Mouse (Mus musculus): ENCODE results near the gene Slc39a10. TPM values are rescaled to one million over a fixed set of nuclear protein-coding genes. Genes with fewer than 3 reads are reported as not detected.
"Not testable (repeated sequence)": the region's sequence is repeated elsewhere in the genome, so short reads cannot be mapped to it uniquely, and the experiment has no call there.

Gene Slc39a10
- polyA plus RNA-seq, 1 experiment, result 0.96 TPM

DNA sequence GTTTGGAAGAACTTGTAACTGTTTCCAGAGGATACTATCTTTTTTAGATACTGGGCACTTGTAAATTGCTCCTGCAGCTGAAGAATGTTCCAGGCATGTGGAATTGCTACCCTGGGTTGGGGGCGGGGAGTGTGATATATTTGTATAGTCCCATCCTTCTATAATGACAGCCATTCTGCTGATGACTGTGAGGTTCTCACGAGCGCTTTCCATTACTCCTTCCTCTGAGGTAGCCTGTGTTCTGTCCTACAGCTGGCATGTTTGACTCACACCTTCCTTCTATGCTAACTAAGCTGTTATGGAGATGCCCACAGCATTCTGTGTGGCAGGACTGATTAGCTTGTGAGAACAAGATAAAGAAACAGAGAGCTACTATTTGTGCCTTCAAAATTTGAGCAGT is 128.1 kb downstream of the Slc39a10 start:
- H3K27me3 ChIP-seq (ENCODE audit: control insufficient read depth, insufficient read depth, low read length); H3K4me1 ChIP-seq (ENCODE audit: control insufficient read depth, insufficient read depth, insufficient read length, low read length): not testable (repeated sequence)
- WGBS, result 61% methylated on average over 3 of the region's 3 CpGs

More for the DNA sequence above, 128.1 kb downstream of the Slc39a10 start:
- not testable (repeated sequence) for H3K36me3 ChIP-seq (ENCODE audit: control insufficient read depth, insufficient read depth, low read length); H3K4me3 ChIP-seq (ENCODE audit: low read depth, low read length); H3K27ac ChIP-seq (ENCODE audit: insufficient read depth, low read depth, low read length)

Data from small intestine, adult 2 months (tissue).